Mouse (Mus musculus) embryonic facial prominence, embryonic 12.5 days (tissue): Measurements from ENCODE around the gene Golm1. TPM values are rescaled to one million over a fixed set of nuclear protein-coding genes. Genes with fewer than 3 reads are reported as not detected.
A peak's percentile ranks its signal among the peaks of the same experiment; 100 is the strongest.
"Not testable (repeated sequence)": the region's sequence is repeated elsewhere in the genome, so short reads cannot be mapped to it uniquely, and the experiment has no call there.

Source experiments
- ATAC-seq: fragments of 200-750 bp; cut with Nextera tagmentation; 2 replicates; pipeline ENCODE4 v1.8.0; 2017; ENCODE audit not compliant: insufficient number of reproducible peaks, insufficient read depth, low FRiP score, low TSS enrichment
- H3K27ac ChIP-seq: fragments of 300-500 bp; sonication (generic); 2 replicates; pipeline ENCODE4 v1.5.1; 2016; ENCODE audit warnings: mild to moderate bottlenecking
- H3K27me3 ChIP-seq: fragments of 300-500 bp; sonication (generic); 2 replicates; pipeline ENCODE4 v1.6.1; 2016; ENCODE audit warnings: mild to moderate bottlenecking, moderate library complexity
- H3K36me3 ChIP-seq: fragments of 300-500 bp; sonication (generic); 2 replicates; pipeline ENCODE4 v1.6.1; 2016; ENCODE audit warnings: mild to moderate bottlenecking
- H3K4me1 ChIP-seq: fragments of 300-500 bp; sonication (generic); 2 replicates; pipeline ENCODE4 v1.6.1; 2016
- H3K4me2 ChIP-seq: fragments of 300-500 bp; sonication (generic); replicated peaks from 2 replicates; pipeline ENCODE4 v1.6.1; 2016; ENCODE audit warnings: mild to moderate bottlenecking, moderate library complexity
- H3K4me3 ChIP-seq: fragments of 300-500 bp; sonication (generic); 2 replicates; pipeline ENCODE4 v1.5.1; 2016; ENCODE audit warnings: mild to moderate bottlenecking
- H3K9ac ChIP-seq: fragments of 300-500 bp; sonication (generic); 2 replicates; pipeline ENCODE4 v1.6.1; 2016; ENCODE audit warnings: mild to moderate bottlenecking, moderate library complexity
- H3K9me3 ChIP-seq: fragments of 300-500 bp; sonication (generic); 2 replicates; pipeline ENCODE4 v1.6.1; 2016; ENCODE audit warnings: mild to moderate bottlenecking, moderate library complexity
- WGBS: fragments of 180-500 bp; shearing (Covaris S2); methylation state at CpG from one replicate; pipeline ENCODE4 v1.1.7; 2016; 5-methylcytosine and 5-hydroxymethylcytosine counted together
- polyA plus RNA-seq: library from polyadenylated mRNA; unstranded; fragments of >200 nt; fragmentation: Nextera tagmentation; extraction: Ambion mirVana; gene quantifications from 2 replicates; pipeline ENCODE4 v1.2.1, GENCODE M21; 2016

Golm1 gene
- polyA plus RNA-seq = 57.3 and 62.6 TPM in 2 replicates

DNA sequence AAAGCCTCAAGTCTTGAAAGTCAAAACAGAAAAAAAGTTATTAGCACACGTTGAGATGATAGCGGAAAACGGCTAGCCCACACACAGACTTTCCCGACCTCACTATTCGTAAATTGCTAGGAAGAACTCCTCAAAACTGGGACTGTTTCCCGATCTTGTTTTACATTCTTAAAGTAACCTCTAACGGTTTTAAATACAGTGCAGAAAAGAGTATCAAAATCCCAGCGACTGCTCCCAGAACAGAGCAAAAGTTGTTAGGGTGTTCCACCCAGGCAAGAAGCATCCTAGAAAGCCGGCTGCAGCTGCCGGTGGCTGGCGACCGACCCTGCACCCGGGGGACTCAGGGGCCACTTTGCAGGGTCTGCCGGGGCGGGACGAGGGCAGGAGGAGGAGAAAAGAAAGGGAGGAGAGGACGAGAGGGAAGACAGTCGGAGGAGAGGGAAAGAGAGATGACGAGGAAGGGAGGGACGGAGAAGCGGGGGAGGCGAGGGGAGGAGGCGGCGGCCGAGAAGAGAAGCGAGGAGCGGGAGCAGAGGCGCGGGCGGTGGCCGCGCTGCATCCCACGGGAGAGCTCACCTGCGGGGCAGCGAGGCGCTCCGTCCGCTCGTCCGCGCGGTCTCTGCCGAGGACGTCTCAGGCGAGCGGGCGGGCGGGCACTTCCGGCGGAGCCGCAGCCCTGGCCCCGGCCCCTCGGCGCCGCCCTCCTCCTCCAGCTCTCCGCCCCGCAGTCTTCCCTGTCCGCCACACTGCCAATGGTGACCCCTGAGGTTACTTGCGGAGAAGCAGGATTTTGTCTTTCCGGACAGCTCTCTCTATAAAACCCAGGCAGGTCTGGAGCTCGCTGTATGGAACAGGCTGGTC is at the start of gene Golm1:
Gene Golm1, minus strand, starts transcription at position 661 of the 861 bp plus-strand sequence.
- Histone ChIP-seq H3K36me3 (no peaks in the 10 kb centered on the region), H3K4me2 (peak within 1 kb of the TSS; percentile 73), H3K27me3 (no peaks in the 10 kb centered on the region), H3K4me1 (peaks cover 11% of the 10 kb centered on the region), H3K9me3 (no peaks in the 10 kb centered on the region), H3K27ac (peak within 1 kb of the TSS; percentile 75), H3K9ac (peak within 1 kb of the TSS; percentile 69), H3K4me3 (peak within 1 kb of the TSS; percentile 67)
- WGBS = 1% methylated on average over 47 of the region's 61 CpGs
- ATAC-seq = peak; percentile 74; the same call in 1 of the 2 replicates

DNA sequence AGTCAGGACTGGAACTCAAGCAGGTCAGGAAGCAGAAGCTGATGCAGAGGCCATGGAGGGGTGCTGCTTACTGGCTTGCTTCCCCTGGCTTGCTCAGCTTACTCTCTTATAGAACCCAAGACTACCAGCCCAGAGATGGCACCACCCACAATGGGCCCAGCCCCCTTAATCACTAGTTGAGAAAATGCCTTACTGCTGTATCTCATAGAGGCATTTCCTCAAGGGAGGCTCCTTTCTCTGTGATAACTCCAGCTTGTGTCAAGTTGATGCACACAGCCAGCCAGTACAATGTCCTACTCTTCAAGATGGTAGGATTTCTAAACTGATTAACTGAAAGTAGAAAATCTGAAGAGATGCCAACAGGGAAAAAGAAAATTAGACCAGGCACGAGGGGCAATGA is 46.5 kb upstream of the Golm1 start:
- not testable (repeated sequence) for ATAC-seq, H3K4me1 ChIP-seq, H3K9me3 ChIP-seq, H3K4me2 ChIP-seq, H3K4me3 ChIP-seq, H3K9ac ChIP-seq, H3K27ac ChIP-seq, H3K27me3 ChIP-seq, H3K36me3 ChIP-seq
- 83% methylated on average over 1 of the region's 1 CpGs for WGBS

- Histone ChIP-seq H3K27ac (0 out of 2 replicates have a peak overlapping the region, but pooled peaks have one; percentile 30), H3K4me1 (0 out of 2 replicates have a peak, but pooled peaks cover 4% of the 10 kb centered on the region), H3K36me3 (no peaks in the 10 kb centered on the region), H3K4me3 (no peak overlapping the region), H3K9ac (no peak overlapping the region), H3K4me2 (no peak overlapping the region), H3K9me3 (no peaks in the 10 kb centered on the region), H3K27me3 (no peaks in the 10 kb centered on the region)
- no peak for ATAC-seq
- WGBS = 86% methylated on average over 1 of the region's 1 CpGs
These were observed 43.9 kb upstream of the Golm1 start for GRCm38 (mm10) chr13:59719475-59719874.

- not testable (repeated sequence) for H3K9ac ChIP-seq, H3K36me3 ChIP-seq, H3K4me1 ChIP-seq, H3K4me3 ChIP-seq, H3K9me3 ChIP-seq, H3K4me2 ChIP-seq, ATAC-seq, H3K27me3 ChIP-seq
- H3K27ac ChIP-seq = 0 out of 2 replicates have a peak overlapping the region, but pooled peaks have one; percentile 30
- 21% methylated on average over 6 of the region's 6 CpGs for WGBS
These were observed 43.3 kb upstream of the Golm1 start for GRCm38 (mm10) chr13:59718857-59719440.

GRCm38 (mm10) chr13:59713710-59714109 is 38.1 kb upstream of the Golm1 start:
- Histone ChIP-seq H3K4me2 (no peak overlapping the region), H3K36me3 (no peaks in the 10 kb centered on the region), H3K4me3 (no peak overlapping the region), H3K27me3 (no peaks in the 10 kb centered on the region), H3K9ac (no peak overlapping the region), H3K9me3 (no peaks in the 10 kb centered on the region), H3K27ac (no peak overlapping the region), H3K4me1 (no peaks in the 10 kb centered on the region)
- no peak for ATAC-seq
- 31% methylated on average over 3 of the region's 3 CpGs for WGBS

- not testable (repeated sequence) for H3K36me3 ChIP-seq, H3K9me3 ChIP-seq, H3K9ac ChIP-seq, H3K27ac ChIP-seq, H3K4me3 ChIP-seq, ATAC-seq, H3K27me3 ChIP-seq, H3K4me1 ChIP-seq, H3K4me2 ChIP-seq
- WGBS = 75% methylated on average over 3 of the region's 3 CpGs
These were observed 36.4 kb upstream of the Golm1 start, which contains the start of gene Spata31d1b for GRCm38 (mm10) chr13:59711984-59712383. Spata31d1b (plus strand) TSS chr13:59712284.

GRCm38 (mm10) chr13:59710230-59710629 is 34.6 kb upstream of the Golm1 start, which contains the start of gene Spata31d1a:
Spata31d1a (minus strand) TSS chr13:59710330.
- Histone ChIP-seq H3K4me3 (no peak within 1 kb of the TSS), H3K9ac (no peak within 1 kb of the TSS), H3K36me3 (no peaks in the 10 kb centered on the region), H3K4me2 (no peak within 1 kb of the TSS), H3K27ac (no peak within 1 kb of the TSS), H3K27me3 (no peaks in the 10 kb centered on the region), H3K9me3 (no peaks in the 10 kb centered on the region), H3K4me1 (no peaks in the 10 kb centered on the region)
- ATAC-seq = no peak
- WGBS = 91% methylated on average over 15 of the region's 15 CpGs

DNA sequence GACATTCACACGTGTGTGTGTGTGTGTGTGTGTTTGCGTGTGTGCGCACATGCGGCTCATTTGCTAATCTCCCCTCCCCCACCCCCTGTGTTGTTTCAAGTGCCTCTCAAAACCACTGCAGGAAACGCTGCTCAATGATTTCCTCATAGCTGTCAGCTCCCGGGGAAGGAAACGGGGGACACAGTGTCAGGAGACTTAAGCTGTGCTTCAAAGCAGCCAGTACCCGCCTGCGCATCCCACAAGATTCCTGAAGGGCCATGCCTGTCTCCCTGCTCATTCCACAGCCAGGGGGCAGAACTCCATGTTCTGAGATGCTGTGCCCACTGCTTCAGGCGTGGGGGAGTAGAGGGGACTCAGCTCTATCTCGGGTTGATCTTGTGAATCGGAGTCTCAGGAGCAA is 29.0 kb upstream of the Golm1 start:
- no peak overlapping the region for H3K4me2 ChIP-seq
- no peaks in the 10 kb centered on the region for H3K36me3 ChIP-seq
- H3K4me3 ChIP-seq = no peak overlapping the region
- ATAC-seq = no peak
- no peaks in the 10 kb centered on the region for H3K27me3 ChIP-seq
- no peak overlapping the region for H3K9ac ChIP-seq
- H3K9me3 ChIP-seq = no peaks in the 10 kb centered on the region
- no peak overlapping the region for H3K27ac ChIP-seq
- H3K4me1 ChIP-seq = 0 out of 2 replicates have a peak, but pooled peaks cover 7% of the 10 kb centered on the region
- 41% methylated on average over 12 of the region's 12 CpGs for WGBS

DNA sequence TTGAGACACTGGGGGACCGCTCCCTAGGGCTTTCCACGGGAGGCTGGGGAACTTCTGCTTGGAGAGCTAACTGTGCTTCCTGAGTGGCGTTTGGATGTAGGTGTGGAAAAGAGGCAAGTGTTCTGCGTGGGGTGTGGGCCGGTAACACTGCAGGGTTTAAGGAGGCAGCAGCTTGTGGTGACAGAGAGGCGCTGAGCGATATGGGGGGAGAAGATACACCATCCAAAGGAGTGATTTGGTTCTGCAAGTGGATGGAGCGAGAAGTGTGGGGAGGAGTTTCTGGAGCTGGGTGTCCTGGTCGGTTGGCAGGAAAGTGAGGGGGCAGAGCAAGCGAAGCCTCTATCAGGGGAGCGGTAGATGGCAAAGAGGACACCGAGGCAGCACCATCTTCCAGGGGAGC is 27.9 kb upstream of the Golm1 start:
- Histone ChIP-seq H3K4me3 (no peak overlapping the region), H3K27ac (no peak overlapping the region), H3K4me2 (no peak overlapping the region), H3K27me3 (no peaks in the 10 kb centered on the region), H3K9ac (no peak overlapping the region), H3K9me3 (no peaks in the 10 kb centered on the region), H3K4me1 (0 out of 2 replicates have a peak, but pooled peaks cover 7% of the 10 kb centered on the region), H3K36me3 (no peaks in the 10 kb centered on the region)
- WGBS = 85% methylated on average over 12 of the region's 12 CpGs
- ATAC-seq = no peak

- H3K27me3 ChIP-seq, H3K27ac ChIP-seq, H3K4me3 ChIP-seq, H3K9me3 ChIP-seq, H3K4me2 ChIP-seq, H3K9ac ChIP-seq, ATAC-seq, H3K36me3 ChIP-seq, H3K4me1 ChIP-seq: not testable (repeated sequence)
- 57% methylated on average over 1 of the region's 1 CpGs for WGBS
These were observed 24.5 kb upstream of the Golm1 start for GRCm38 (mm10) chr13:59700137-59700536.

DNA sequence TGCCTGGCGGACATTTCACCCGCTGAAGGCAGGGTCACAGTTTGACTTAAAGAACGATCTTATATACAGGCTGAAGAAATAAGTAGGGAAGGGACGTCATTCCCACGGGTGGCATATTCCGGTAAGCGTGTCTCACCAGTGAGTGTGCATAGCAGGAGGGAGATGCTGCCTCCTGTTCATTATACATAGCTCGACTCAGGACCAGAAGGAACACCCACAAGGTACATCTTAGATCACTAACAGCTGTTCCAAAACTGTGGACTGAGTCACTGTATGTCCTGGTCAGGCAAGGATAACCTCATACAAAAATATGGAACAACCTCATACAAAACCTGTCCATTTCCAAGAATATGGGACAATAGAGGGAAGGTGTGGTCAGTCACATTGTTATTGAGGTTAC is 23.5 kb upstream of the Golm1 start:
- no peak overlapping the region for H3K9ac ChIP-seq
- WGBS = 91% methylated on average over 8 of the region's 8 CpGs
- H3K36me3 ChIP-seq = no peaks in the 10 kb centered on the region
- no peaks in the 10 kb centered on the region for H3K27me3 ChIP-seq
- no peaks in the 10 kb centered on the region for H3K9me3 ChIP-seq
- H3K4me2 ChIP-seq = no peak overlapping the region
- no peaks in the 10 kb centered on the region for H3K4me1 ChIP-seq
- no peak overlapping the region for H3K27ac ChIP-seq
- no peak overlapping the region for H3K4me3 ChIP-seq
- no peak for ATAC-seq

DNA sequence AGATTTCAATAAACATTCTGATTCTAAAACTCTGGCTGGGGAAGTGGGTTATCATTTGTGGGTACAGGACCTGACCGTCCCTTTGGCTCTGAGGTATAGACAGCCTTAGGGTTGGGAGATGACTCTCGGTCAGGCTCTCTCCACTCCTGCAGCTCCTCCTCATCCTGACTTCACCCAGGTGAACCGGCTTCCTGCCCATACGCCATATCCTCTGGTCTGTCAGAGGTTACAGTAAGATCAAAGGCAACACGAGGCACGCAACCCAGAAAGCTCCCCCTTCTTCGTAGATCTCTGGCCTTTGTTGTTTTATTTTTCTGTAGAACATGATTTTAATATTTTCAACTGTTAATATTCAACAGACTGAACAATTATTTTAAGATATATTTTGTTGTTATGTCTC is 20.2 kb upstream of the Golm1 start:
- no peaks in the 10 kb centered on the region for H3K27me3 ChIP-seq

More for the DNA sequence above, 20.2 kb upstream of the Golm1 start:
- no peak overlapping the region for H3K27ac ChIP-seq
- ATAC-seq = no peak
- no peak overlapping the region for H3K9ac ChIP-seq
- H3K4me2 ChIP-seq = no peak overlapping the region
- no peaks in the 10 kb centered on the region for H3K4me1 ChIP-seq
- 82% methylated on average over 7 of the region's 7 CpGs for WGBS
- no peaks in the 10 kb centered on the region for H3K9me3 ChIP-seq
- no peak overlapping the region for H3K4me3 ChIP-seq
- no peaks in the 10 kb centered on the region for H3K36me3 ChIP-seq
